Mouse (Mus musculus): ENCODE results near the gene Arhgef7.

The Arhgef7 gene

GRCm38 (mm10) chr8:11710415-11710814, 17.1 kb upstream of the Arhgef7 start:
- ATAC-seq (ENCODE audit: insufficient number of reproducible peaks, low FRiP score, low TSS enrichment) = no peak

GRCm38 (mm10) chr8:11712244-11712643, 15.3 kb upstream of the Arhgef7 start:
- ATAC-seq (ENCODE audit: insufficient number of reproducible peaks, low FRiP score, low TSS enrichment) = no peak

GRCm38 (mm10) chr8:11717194-11717593, 10.3 kb upstream of the Arhgef7 start:
- ATAC-seq (ENCODE audit: insufficient number of reproducible peaks, low FRiP score, low TSS enrichment) = no peak

DNA sequence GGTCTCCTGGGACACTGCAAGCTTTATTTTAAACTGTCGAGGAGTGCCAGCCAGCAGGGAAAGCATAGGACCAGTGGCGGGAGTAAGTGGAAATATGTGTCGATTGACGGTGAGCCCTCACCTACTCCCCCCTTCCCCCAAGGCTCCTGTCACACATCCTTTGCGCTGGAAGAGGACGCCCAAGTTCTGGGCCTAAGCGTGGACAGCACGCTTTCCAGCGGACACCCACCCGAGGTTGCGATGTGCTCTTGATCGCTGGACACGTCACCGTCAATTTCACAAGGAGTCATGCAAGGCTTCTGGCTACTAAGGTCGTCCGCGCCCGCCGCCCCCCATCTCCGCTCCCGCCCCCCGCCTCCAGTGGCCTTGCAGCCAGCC, 259 bp upstream of the Arhgef7 start:
- peak; percentile 17; the same call in 1 of the 2 replicates for ATAC-seq (ENCODE audit: insufficient number of reproducible peaks, low FRiP score, low TSS enrichment)

GRCm38 (mm10) chr8:11728482-11729295, 1.2 kb downstream of the Arhgef7 start:
- peak; percentile 37; the same call in 1 of the 2 replicates for ATAC-seq (ENCODE audit: insufficient number of reproducible peaks, low FRiP score, low TSS enrichment)

- no peak for ATAC-seq (ENCODE audit: insufficient number of reproducible peaks, low FRiP score, low TSS enrichment)
These were observed 2.9 kb downstream of the Arhgef7 start for GRCm38 (mm10) chr8:11730271-11730940.

GRCm38 (mm10) chr8:11735672-11736235, 8.2 kb downstream of the Arhgef7 start:
- no peak for ATAC-seq (ENCODE audit: insufficient number of reproducible peaks, low FRiP score, low TSS enrichment)

DNA sequence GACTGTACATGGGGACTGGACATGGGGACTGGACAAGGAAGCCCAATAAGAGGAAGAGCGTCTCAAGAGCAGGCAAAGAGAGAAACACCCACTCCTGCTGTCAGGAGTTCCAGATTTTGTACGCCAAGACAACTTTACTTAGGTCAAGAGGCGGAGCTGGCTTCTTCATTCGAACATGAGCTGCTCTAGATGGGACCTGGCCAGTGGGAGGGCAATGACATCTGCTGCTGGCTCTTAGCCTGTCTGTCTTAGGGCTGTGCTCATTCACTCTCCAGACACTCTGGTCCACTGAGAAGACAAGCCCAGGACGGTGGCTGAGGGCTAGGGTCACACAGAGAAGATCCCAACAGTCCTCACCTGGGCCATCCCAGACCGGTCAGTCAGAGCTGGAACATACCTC, 9.6 kb downstream of the Arhgef7 start:
- ATAC-seq (ENCODE audit: insufficient number of reproducible peaks, low FRiP score, low TSS enrichment) = no peak

DNA sequence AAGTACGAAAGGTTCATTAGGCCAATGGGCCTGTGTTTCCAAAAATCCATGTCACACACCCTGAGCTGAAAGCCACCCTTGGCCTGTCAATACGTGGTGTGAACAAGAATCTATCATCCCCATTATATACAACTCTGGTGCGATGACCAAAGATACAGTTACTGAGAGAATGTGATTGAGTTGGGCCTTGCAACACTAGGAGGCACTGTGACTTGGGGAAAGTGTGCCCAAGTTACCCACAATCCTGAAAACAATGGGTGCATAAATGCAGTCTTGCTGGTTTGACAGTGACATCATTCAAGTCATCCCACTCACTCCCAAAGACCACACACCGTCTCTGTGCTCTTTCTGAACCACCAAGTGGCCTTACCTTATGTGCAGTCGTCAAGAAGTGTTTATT, 11.6 kb downstream of the Arhgef7 start:
- no peak for ATAC-seq (ENCODE audit: insufficient number of reproducible peaks, low FRiP score, low TSS enrichment)

GRCm38 (mm10) chr8:11740857-11741256, 13.3 kb downstream of the Arhgef7 start:
- ATAC-seq (ENCODE audit: insufficient number of reproducible peaks, low FRiP score, low TSS enrichment) = 0 out of 2 replicates have a peak, but pooled peaks have one; percentile 46

GRCm38 (mm10) chr8:11743580-11743979, 16.1 kb downstream of the Arhgef7 start:
- ATAC-seq (ENCODE audit: insufficient number of reproducible peaks, low FRiP score, low TSS enrichment) = no peak

- ATAC-seq (ENCODE audit: insufficient number of reproducible peaks, low FRiP score, low TSS enrichment) = no peak
These were observed 19.5 kb downstream of the Arhgef7 start for GRCm38 (mm10) chr8:11746850-11747600.

DNA sequence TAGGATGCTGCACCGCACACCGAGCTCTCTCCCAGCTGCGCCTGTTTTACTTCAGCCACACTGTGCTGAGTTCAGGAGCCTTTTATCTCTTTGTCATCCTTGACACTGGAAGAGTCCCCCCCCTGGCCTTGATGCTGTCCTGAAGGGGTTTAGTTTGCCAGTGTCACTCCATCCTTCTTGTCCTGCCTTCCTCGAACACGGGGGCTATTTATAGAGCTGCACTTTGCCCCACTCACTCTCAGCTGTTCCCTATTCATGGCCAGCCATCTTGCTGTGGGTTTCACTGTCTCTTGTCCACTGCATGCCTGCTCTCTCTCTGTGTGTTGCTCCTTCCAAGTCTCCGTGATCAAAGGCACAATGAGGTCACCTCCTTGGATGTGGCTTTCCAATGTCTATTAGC, 22.0 kb downstream of the Arhgef7 start:
- ATAC-seq (ENCODE audit: insufficient number of reproducible peaks, low FRiP score, low TSS enrichment) = no peak

- ATAC-seq (ENCODE audit: insufficient number of reproducible peaks, low FRiP score, low TSS enrichment) = no peak
These were observed 24.8 kb downstream of the Arhgef7 start for GRCm38 (mm10) chr8:11752338-11752737.

- ATAC-seq (ENCODE audit: insufficient number of reproducible peaks, low FRiP score, low TSS enrichment) = no peak
These were observed 25.8 kb downstream of the Arhgef7 start for GRCm38 (mm10) chr8:11753155-11753941.

DNA sequence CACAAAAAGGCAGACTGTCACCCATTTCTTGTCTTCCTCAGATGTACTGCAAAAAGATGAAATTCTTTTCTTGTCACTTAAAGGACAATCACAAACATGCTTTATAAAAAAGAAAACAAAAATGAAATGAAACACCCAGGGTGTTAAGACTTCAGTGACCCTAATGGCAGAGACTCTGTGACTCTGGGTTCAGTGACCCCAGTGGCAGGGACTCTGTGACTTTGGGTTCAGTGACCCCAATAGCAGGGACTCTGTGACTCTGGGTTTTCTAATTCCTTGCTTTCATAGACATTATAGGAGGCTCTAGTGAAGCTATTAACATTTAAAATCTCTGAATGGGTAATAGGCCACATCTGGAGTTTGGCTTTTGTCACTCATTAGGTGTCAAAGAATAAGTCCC, 27.2 kb downstream of the Arhgef7 start:
- ATAC-seq (ENCODE audit: insufficient number of reproducible peaks, low FRiP score, low TSS enrichment) = no peak

DNA sequence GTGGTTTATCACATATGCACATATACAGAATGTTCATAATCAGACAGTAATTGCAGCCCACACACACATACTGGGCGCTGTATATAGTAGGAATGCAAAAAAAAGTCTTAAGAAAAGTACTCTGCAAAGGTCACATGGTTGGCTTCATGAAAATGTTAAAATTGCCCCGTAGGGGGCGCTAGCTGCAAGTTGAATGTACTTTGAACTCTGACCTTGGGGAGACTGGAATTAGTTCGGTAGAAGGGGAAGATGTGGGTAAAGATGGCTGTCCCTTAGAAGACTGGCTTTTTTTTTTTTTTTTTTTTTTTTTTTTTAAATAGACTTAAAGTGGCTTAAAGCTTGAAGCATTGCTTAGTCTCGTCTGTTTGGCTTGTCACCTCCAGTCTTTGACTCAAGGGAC, 28.4 kb downstream of the Arhgef7 start:
- ATAC-seq (ENCODE audit: insufficient number of reproducible peaks, low FRiP score, low TSS enrichment) = no peak

DNA sequence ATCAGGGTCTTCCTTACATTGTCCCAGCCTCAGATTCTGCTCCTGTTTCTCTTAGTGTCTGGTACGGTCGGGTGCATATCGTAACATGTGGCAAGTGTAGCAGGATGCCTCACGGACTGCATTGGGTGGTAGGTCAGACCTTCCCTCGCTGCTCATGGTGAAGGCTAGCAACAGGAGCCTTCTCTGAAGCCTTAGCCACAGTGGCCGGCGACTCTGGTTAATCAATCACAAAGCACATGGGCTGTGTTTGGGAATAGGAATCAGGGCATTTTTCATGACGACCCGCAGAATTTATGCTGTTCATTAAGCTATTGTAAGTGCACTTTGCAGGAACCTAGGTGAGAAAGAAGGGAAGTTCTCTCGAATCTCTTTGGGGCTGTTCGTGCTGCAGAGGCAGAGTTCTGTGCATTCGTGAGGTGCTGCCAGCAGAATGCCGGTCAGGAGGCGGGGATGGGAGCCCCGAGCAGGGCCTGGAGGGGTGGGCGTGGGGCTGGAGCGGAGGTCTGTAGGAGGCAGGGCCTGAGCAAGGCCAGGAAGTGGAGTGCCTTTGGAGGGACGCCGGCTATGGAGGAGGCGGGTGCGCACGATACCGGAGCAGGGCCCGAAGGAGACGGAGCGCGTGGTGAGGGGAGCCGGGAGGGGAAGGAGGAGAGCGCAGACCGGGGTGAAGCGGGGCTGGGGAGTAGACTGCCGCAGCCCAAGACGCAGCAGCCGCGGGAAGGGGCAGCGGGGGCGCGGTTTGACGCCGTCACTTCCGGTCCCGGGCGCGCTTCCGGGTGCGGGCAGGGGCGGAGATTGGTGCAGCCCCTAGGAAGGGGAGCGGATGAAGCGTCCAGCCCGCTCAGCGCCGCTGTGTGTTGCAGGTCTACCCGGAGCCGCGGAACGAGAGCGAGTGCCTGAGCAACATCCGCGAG, 30.3 kb downstream of the Arhgef7 start:
- peak; percentile 39 for ATAC-seq (ENCODE audit: insufficient number of reproducible peaks, low FRiP score, low TSS enrichment)
